In genomic region chr10:28588401-28588800, GRCm38 (mm10) we compare ENCODE assay signal across 16 mouse cellular contexts.
"Had no signal": no experiment of that assay in that cellular context is flagged by ENCODE, and none has a peak within 500 bp of the region (broad histone marks: within the 10 kb centered on the region; RNA-seq: fewer than 3 reads in every experiment).

No protein-coding gene starts in this region.

- H3K4me3 ChIP-seq: midbrain, embryonic 10.5 days; midbrain, embryonic 12.5 days; myocyte; neural tube, embryonic 13.5 days; neural tube, embryonic 15.5 days; stomach, embryonic 15.5 days had no signal

- DNase-seq: lung, embryonic 14.5 days; lung, postnatal 10 days; lung, postnatal 4 days; midbrain, embryonic 14.5 days; right cerebral cortex, postnatal 14 days; thymus, adult 2 months; thymus, postnatal 25 days; thymus, postnatal 4 days had no signal

- H3K27me3 ChIP-seq: midbrain, embryonic 12.5 days; neural tube, embryonic 13.5 days; neural tube, embryonic 15.5 days; stomach, embryonic 15.5 days had no signal

- H3K9me3 ChIP-seq: midbrain, embryonic 10.5 days; midbrain, embryonic 12.5 days; neural tube, embryonic 13.5 days; neural tube, embryonic 15.5 days; stomach, embryonic 15.5 days had no signal

- H3K4me2 ChIP-seq: lung, embryonic 14.5 days; midbrain, embryonic 12.5 days; neural tube, embryonic 13.5 days; neural tube, embryonic 15.5 days; stomach, embryonic 15.5 days had no signal

- H3K9ac ChIP-seq: lung, embryonic 14.5 days; midbrain, embryonic 12.5 days; neural tube, embryonic 13.5 days; neural tube, embryonic 15.5 days; stomach, embryonic 15.5 days had no signal

- H3K4me1 ChIP-seq: midbrain, embryonic 12.5 days; neural tube, embryonic 13.5 days; neural tube, embryonic 15.5 days; stomach, embryonic 15.5 days had no signal

- ATAC-seq: midbrain, embryonic 16.5 days had no signal

- H3K27ac ChIP-seq: midbrain, embryonic 10.5 days; midbrain, embryonic 12.5 days; neural tube, embryonic 13.5 days; neural tube, embryonic 15.5 days; stomach, embryonic 15.5 days; stomach, postnatal 0 days had no signal

- H3K36me3 ChIP-seq: midbrain, embryonic 12.5 days; neural tube, embryonic 13.5 days had no signal
